ENCODE assay signal across 9 mouse cellular contexts in genomic region chr8:124780236-124780635, GRCm38 (mm10). TPM values are rescaled to one million over a fixed set of nuclear protein-coding genes. Genes with fewer than 3 reads are reported as not detected.
DNase-seq lines count a peak whose midpoint lies in the region; ATAC-seq lines count a peak whose summit lies in the region.
"Had no signal": no experiment of that assay in that cellular context is flagged by ENCODE, and none has a peak within 500 bp of the region (broad histone marks: within the 10 kb centered on the region; RNA-seq: fewer than 3 reads in every experiment).

No protein-coding gene starts in this region.

- 9% methylated on average over 7 of the region's 7 CpGs for WGBS in forebrain, embryonic 16.5 days
- 4% methylated on average over 7 of the region's 7 CpGs for WGBS in hindbrain, embryonic 16.5 days

- H3K4me2 ChIP-seq in forebrain, embryonic 16.5 days (ENCODE audit: low read length), result peak overlapping the region; percentile 20; the same call in 1 of the 2 replicates
- peak overlapping the region; percentile 22; the same call in 1 of the 2 replicates for H3K4me2 ChIP-seq in hindbrain, embryonic 16.5 days (ENCODE audit: low read length)

- peak; percentile 34 to 68 for DNase-seq in left cerebral cortex, postnatal 14 days (ENCODE audit: low spot score in 2 of 2)
- DNase-seq in left cerebral cortex, adult 11 months (ENCODE audit: low spot score), result no peak
- DNase-seq in adrenal gland, postnatal 36 days, result peak; percentile 68 to 73
- peak; percentile 90 for DNase-seq in retina, postnatal 1 day
- no peak for DNase-seq in urinary bladder, postnatal 36 days (ENCODE audit: low spot score in 2 of 2)

- H3K4me3 ChIP-seq in forebrain, embryonic 16.5 days (replicated peaks; ENCODE audit: low read length), result no peak overlapping the region; the same call in 1 of the 2 replicates
- H3K4me3 ChIP-seq in hindbrain, embryonic 16.5 days (ENCODE audit: low read length), result no peak overlapping the region
- H3K4me3 ChIP-seq: megakaryocyte, embryonic 14.5 days had no signal

- H3K4me1 ChIP-seq in forebrain, embryonic 16.5 days (replicated peaks; ENCODE audit: control insufficient read depth, insufficient read depth, low read length), result peaks cover 23% of the 10 kb centered on the region
- H3K4me1 ChIP-seq in hindbrain, embryonic 16.5 days (ENCODE audit: control insufficient read depth, insufficient read depth, low read depth, low read length), result peaks cover 11% of the 10 kb centered on the region

- H3K9me3 ChIP-seq in forebrain, embryonic 16.5 days (ENCODE audit: control insufficient read depth, low read length), result no peaks in the 10 kb centered on the region
- no peaks in the 10 kb centered on the region for H3K9me3 ChIP-seq in hindbrain, embryonic 16.5 days (ENCODE audit: control insufficient read depth, low read length)
- H3K9me3 ChIP-seq: megakaryocyte, embryonic 14.5 days had no signal

- peak overlapping the region; percentile 76 for H3K27ac ChIP-seq in forebrain, embryonic 16.5 days (ENCODE audit: low read length)
- peak overlapping the region; percentile 70 for H3K27ac ChIP-seq in hindbrain, embryonic 16.5 days (ENCODE audit: low read depth, low read length)

- peak overlapping the region; percentile 45; the same call in 1 of the 2 replicates for H3K9ac ChIP-seq in forebrain, embryonic 16.5 days (replicated peaks; ENCODE audit: low read depth, low read length)
- peak overlapping the region; percentile 28; the same call in 1 of the 2 replicates for H3K9ac ChIP-seq in hindbrain, embryonic 16.5 days (ENCODE audit: low read depth, low read length)

- no peaks in the 10 kb centered on the region for H3K36me3 ChIP-seq in forebrain, embryonic 16.5 days (ENCODE audit: control insufficient read depth, insufficient read depth)
- H3K36me3 ChIP-seq in hindbrain, embryonic 16.5 days (ENCODE audit: control insufficient read depth, insufficient read depth, low read length), result no peaks in the 10 kb centered on the region

- ATAC-seq in forebrain, embryonic 16.5 days, result peak; percentile 54
- peak; percentile 83 for ATAC-seq in hindbrain, embryonic 16.5 days
- ATAC-seq in monocyte, adult 5-6 weeks (replicated peaks; ENCODE audit: insufficient number of reproducible peaks, low FRiP score, low TSS enrichment, poor library complexity, severe bottlenecking), result no peak

- no peaks in the 10 kb centered on the region for H3K27me3 ChIP-seq in forebrain, embryonic 16.5 days (replicated peaks; ENCODE audit: control insufficient read depth, insufficient read depth, low read length)
- H3K27me3 ChIP-seq in hindbrain, embryonic 16.5 days (replicated peaks; ENCODE audit: control insufficient read depth, insufficient read depth, low read length), result no peaks in the 10 kb centered on the region

- intact Hi-C loops in left cerebral cortex, postnatal 14 days (cut with DNase I), result no loop called here

RNA-seq across cellular contexts. Expression of gene Trim67, which starts 12.7 kb away (rescaled TPM):
- total RNA-seq in left cerebral cortex, postnatal 14 days (2021), result 1 to 10 TPM; 5.1 to 5.8 TPM
- 1 to 10 TPM in 1 of 2 experiments, under 1 TPM in 1; 0.86 to 1.0 TPM for total RNA-seq in adrenal gland, postnatal 36 days (2021)
- polyA plus RNA-seq in forebrain, embryonic 16.5 days (2015; fragmentation: Nextera tagmentation; extraction: Ambion mirVana), result 28.8 and 30.4 TPM in 2 replicates
- polyA plus RNA-seq in hindbrain, embryonic 16.5 days (2015; fragmentation: Nextera tagmentation; extraction: Ambion mirVana), result 25.9 and 27.0 TPM in 2 replicates
- not detected in 3 replicates for total RNA-seq in monocyte, adult 5-6 weeks (2017)

RNA-seq across cellular contexts. Expression of gene Fam89a, which starts 28.6 kb away (rescaled TPM):
- total RNA-seq in left cerebral cortex, postnatal 14 days (2021), result under 1 TPM; 0.34 to 0.62 TPM
- total RNA-seq in adrenal gland, postnatal 36 days (2021), result under 1 TPM; 0.20 to 0.23 TPM
- 0.25 TPM in 1 of 2 replicates, not detected in the other for polyA plus RNA-seq in forebrain, embryonic 16.5 days (2015; fragmentation: Nextera tagmentation; extraction: Ambion mirVana)
- 0.90 and 1.9 TPM in 2 replicates for polyA plus RNA-seq in hindbrain, embryonic 16.5 days (2015; fragmentation: Nextera tagmentation; extraction: Ambion mirVana)
- total RNA-seq in monocyte, adult 5-6 weeks (2017), result 0.95 to 1.1 TPM in 2 of 3 replicates, not detected in the other

RNA-seq across cellular contexts. Expression of gene Arv1, which starts 58.3 kb away (rescaled TPM):
- total RNA-seq in left cerebral cortex, postnatal 14 days (2021), result 10 to 100 TPM; 11.0 to 14.8 TPM
- total RNA-seq in adrenal gland, postnatal 36 days (2021), result 1 to 10 TPM; 8.7 to 9.8 TPM
- polyA plus RNA-seq in forebrain, embryonic 16.5 days (2015; fragmentation: Nextera tagmentation; extraction: Ambion mirVana), result 26.9 and 33.5 TPM in 2 replicates
- polyA plus RNA-seq in hindbrain, embryonic 16.5 days (2015; fragmentation: Nextera tagmentation; extraction: Ambion mirVana), result 32.1 and 33.6 TPM in 2 replicates
- 1.0 to 2.9 TPM in 2 of 3 replicates, not detected in the other for total RNA-seq in monocyte, adult 5-6 weeks (2017)

RNA-seq across cellular contexts. Expression of gene Ttc13, which starts 58.5 kb away (rescaled TPM):
- 10 to 100 TPM; 50.6 TPM for total RNA-seq in left cerebral cortex, postnatal 14 days (2021)
- total RNA-seq in adrenal gland, postnatal 36 days (2021), result 10 to 100 TPM; 39.8 to 41.5 TPM
- polyA plus RNA-seq in forebrain, embryonic 16.5 days (2015; fragmentation: Nextera tagmentation; extraction: Ambion mirVana), result 60.0 and 62.6 TPM in 2 replicates
- polyA plus RNA-seq in hindbrain, embryonic 16.5 days (2015; fragmentation: Nextera tagmentation; extraction: Ambion mirVana), result 61.6 and 62.4 TPM in 2 replicates
- 14.5 to 74.3 TPM (median 26.1 TPM) in 3 replicates for total RNA-seq in monocyte, adult 5-6 weeks (2017)

Comparison
In these comparisons a context has a peak if more than half of its experiments do, and no peak if none do; other contexts are left out.
1. DNase-seq: peak in left cerebral cortex, postnatal 14 days (2 of 2), adrenal gland, postnatal 36 days (2 of 2) and retina, postnatal 1 day (single experiment); none in left cerebral cortex, adult 11 months (single experiment) and urinary bladder, postnatal 36 days (0 of 2).